Comparison of ENCODE assay signal across 8 mouse cellular contexts in the genomic region with DNA sequence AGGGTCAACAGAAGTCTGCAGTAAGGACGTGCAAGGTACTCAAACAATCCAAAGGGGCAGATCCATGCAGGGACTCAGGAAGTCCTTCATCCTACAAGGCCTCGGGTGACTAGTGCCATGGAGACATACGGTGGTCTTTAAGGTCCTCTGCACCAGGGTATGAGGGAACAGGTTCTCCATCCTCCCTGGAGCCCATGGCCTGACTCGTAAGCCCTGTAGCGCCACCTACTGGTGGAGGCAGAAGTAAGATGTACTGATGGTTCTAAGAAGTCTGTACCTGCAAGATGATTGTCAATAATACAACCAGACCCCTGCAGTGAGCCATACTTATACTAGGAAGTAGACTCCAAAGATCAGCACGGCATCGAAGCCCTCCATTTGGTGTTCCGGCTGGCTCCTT.
DNase-seq lines count a peak whose midpoint lies in the region; ATAC-seq and TF ChIP-seq lines count a peak whose summit lies in the region.
"Had no signal": no experiment of that assay in that cellular context is flagged by ENCODE, and none has a peak within 500 bp of the region (broad histone marks: within the 10 kb centered on the region; RNA-seq: fewer than 3 reads in every experiment).

No protein-coding gene starts in this region.

- ATAC-seq in midbrain, embryonic 15.5 days (replicated peaks): no peak
- ATAC-seq in stomach, postnatal 0 days (ENCODE audit: low FRiP score, low TSS enrichment): no peak

- TF ChIP-seq POLR2A in MEL (IDR thresholded peaks at IDR 0.05; ENCODE audit: control insufficient read depth in 1 of 2, insufficient read depth in 1 of 2, low read depth in 1 of 2, low read length in 2 of 2, poor library complexity in 1 of 2): no peak

- intact Hi-C loops in heart, postnatal 14 days (cut with DNase I): loop anchor here (1.0 kb wide), 1 partner anchor 182 kb away; no protein-coding TSS in a partner anchor

- H3K4me3 ChIP-seq in MEL (ENCODE audit: control insufficient read depth in 1 of 2, insufficient read depth in 1 of 2, low read depth in 2 of 2, low read length in 2 of 2): no peak overlapping the region
- no peak overlapping the region for H3K4me3 ChIP-seq in midbrain, embryonic 15.5 days
- H3K4me3 ChIP-seq in stomach, postnatal 0 days (ENCODE audit: low read depth, low read length): no peak overlapping the region
- H3K4me3 ChIP-seq: limb, embryonic 13.5 days had no signal

- no peaks in the 10 kb centered on the region for H3K79me2 ChIP-seq in MEL (ENCODE audit: control insufficient read depth, insufficient read depth, low read length, poor library complexity)

- H3K27me3 ChIP-seq in MEL (ENCODE audit: control insufficient read depth in 1 of 2, insufficient read depth in 2 of 2, low read length in 2 of 2): peaks cover 0 to 3% of the 10 kb centered on the region in 2 experiments; a peak in 3 of 4 replicates
- H3K27me3 ChIP-seq in midbrain, embryonic 15.5 days (replicated peaks): 0 out of 2 replicates have a peak, but pooled peaks cover 5% of the 10 kb centered on the region
- H3K27me3 ChIP-seq in stomach, postnatal 0 days (ENCODE audit: control insufficient read depth, insufficient read depth, low read length): peaks cover 3% of the 10 kb centered on the region; the same call in 1 of the 2 replicates

- WGBS in midbrain, embryonic 15.5 days: 41% methylated on average over 8 of the region's 8 CpGs
- WGBS in stomach, postnatal 0 days: 36% methylated on average over 8 of the region's 8 CpGs

- peak; percentile 87 to 88 (median 88) for TF ChIP-seq CTCF in MEL (IDR thresholded peaks at IDR 0.05 in 2 of 3, conservative IDR thresholded peaks at IDR 0.05 in 1 of 3; ENCODE audit: control insufficient read depth in 1 of 3, insufficient read depth in 1 of 3, low read depth in 2 of 3, low read length in 3 of 3, poor library complexity in 1 of 3, severe bottlenecking in 1 of 3)
- peak; percentile 96 for TF ChIP-seq CTCF in stomach, postnatal 0 days (IDR thresholded peaks at IDR 0.05; ENCODE audit: low read depth)

- H3K27ac ChIP-seq in MEL (ENCODE audit: control insufficient read depth, low read depth, low read length): no peak overlapping the region
- no peak overlapping the region for H3K27ac ChIP-seq in midbrain, embryonic 15.5 days
- H3K27ac ChIP-seq in stomach, postnatal 0 days (replicated peaks): no peak overlapping the region
- H3K27ac ChIP-seq: limb, embryonic 13.5 days had no signal

- DNase-seq in MEL (ENCODE audit: low read depth, low spot score): peak; percentile 74
- peak; percentile 91 for DNase-seq in adrenal gland, postnatal 10 days
- peak; percentile 89 for DNase-seq in embryo, embryonic 10.5 days (ENCODE audit: low spot score)
- DNase-seq in heart, postnatal 14 days: peak; percentile 81 to 88
- peak; percentile 45 to 75 for DNase-seq in left cerebral cortex, adult 8-10 months (ENCODE audit: low spot score in 2 of 2)
- DNase-seq in stomach, postnatal 0 days (ENCODE audit: low spot score): peak; percentile 82

- H3K4me1 ChIP-seq in MEL (ENCODE audit: control insufficient read depth in 1 of 2, insufficient read depth in 2 of 2, low read length in 2 of 2): no peaks in the 10 kb centered on the region
- peaks cover 50% of the 10 kb centered on the region for H3K4me1 ChIP-seq in midbrain, embryonic 15.5 days
- H3K4me1 ChIP-seq in stomach, postnatal 0 days (replicated peaks; ENCODE audit: control insufficient read depth, insufficient read depth): no peaks in the 10 kb centered on the region; the same call in 1 of the 2 replicates

- H3K36me3 ChIP-seq in MEL (ENCODE audit: control insufficient read depth in 1 of 2, insufficient read depth in 2 of 2, low read length in 2 of 2): no peaks in the 10 kb centered on the region
- no peaks in the 10 kb centered on the region for H3K36me3 ChIP-seq in midbrain, embryonic 15.5 days (replicated peaks)
- H3K36me3 ChIP-seq in stomach, postnatal 0 days (ENCODE audit: control insufficient read depth, insufficient read depth, low read length): no peaks in the 10 kb centered on the region
- H3K36me3 ChIP-seq: limb, embryonic 13.5 days had no signal

- no peak overlapping the region for H3K9ac ChIP-seq in MEL (ENCODE audit: control insufficient read depth, low read depth, low read length, poor library complexity, severe bottlenecking)
- H3K9ac ChIP-seq in midbrain, embryonic 15.5 days: no peak overlapping the region
- H3K9ac ChIP-seq in stomach, postnatal 0 days (ENCODE audit: low read length): no peak overlapping the region
- H3K9ac ChIP-seq: limb, embryonic 13.5 days had no signal

- H3K9me3 ChIP-seq in MEL (replicated peaks; ENCODE audit: insufficient read depth, low read length): no peaks in the 10 kb centered on the region
- no peaks in the 10 kb centered on the region for H3K9me3 ChIP-seq in midbrain, embryonic 15.5 days
- no peaks in the 10 kb centered on the region for H3K9me3 ChIP-seq in stomach, postnatal 0 days (ENCODE audit: control insufficient read depth, low read length)
- H3K9me3 ChIP-seq: limb, embryonic 13.5 days had no signal

- TF ChIP-seq RAD21 in MEL (IDR thresholded peaks at IDR 0.05; ENCODE audit: low read depth, low read length): peak; percentile 90

- peak overlapping the region; percentile 83; the same call in 1 of the 2 replicates for H3K4me2 ChIP-seq in midbrain, embryonic 15.5 days
- H3K4me2 ChIP-seq in stomach, postnatal 0 days (replicated peaks; ENCODE audit: low read depth): no peak overlapping the region
- H3K4me2 ChIP-seq: limb, embryonic 13.5 days had no signal

- no peak for TF ChIP-seq EP300 in MEL (IDR thresholded peaks at IDR 0.05; ENCODE audit: low read depth in 1 of 2, low read length in 2 of 2)
- TF ChIP-seq EP300 in stomach, postnatal 0 days (optimal IDR thresholded peaks at IDR 0.05): no peak

TF ChIP-seq in MEL, 35 proteins besides CTCF, POLR2A, EP300 and RAD21:
- TF ChIP-seq E2F4 (IDR thresholded peaks at IDR 0.05; ENCODE audit: borderline replicate concordance, low read depth, low read length) (no peak), POLR2AphosphoS5 (IDR thresholded peaks at IDR 0.05; ENCODE audit: borderline replicate concordance, low read depth, low read length) (no peak), ZC3H11A (IDR thresholded peaks at IDR 0.05; ENCODE audit: low read depth, low read length) (peak; percentile 86), MAX (IDR thresholded peaks at IDR 0.05; ENCODE audit: low read length) (no peak), NRF1 (IDR thresholded peaks at IDR 0.05; ENCODE audit: insufficient read depth, low read depth, low read length, poor library complexity, severe bottlenecking) (no peak), SMC3 (IDR thresholded peaks at IDR 0.05; ENCODE audit: low read depth, low read length) (peak; percentile 88), USF2 (IDR thresholded peaks at IDR 0.05; ENCODE audit: borderline replicate concordance in 1 of 2, insufficient read depth in 1 of 2, low read depth in 1 of 2, low read length in 2 of 2) (no peak), MAZ (IDR thresholded peaks at IDR 0.05; ENCODE audit: low read depth, low read length) (no peak), NELFE (IDR thresholded peaks at IDR 0.05; ENCODE audit: low read depth, low read length) (no peak), USF1 (IDR thresholded peaks at IDR 0.05; ENCODE audit: low read depth, low read length) (no peak), MAFK (IDR thresholded peaks at IDR 0.05; ENCODE audit: borderline replicate concordance, low read depth, low read length) (no peak)
